Mouse (Mus musculus): ENCODE data around the gene Scyl2. TPM values are rescaled to one million over a fixed set of nuclear protein-coding genes. Genes with fewer than 3 reads are reported as not detected.
"Not testable (repeated sequence)": the region's sequence is repeated elsewhere in the genome, so short reads cannot be mapped to it uniquely, and the experiment has no call there.

Scyl2 gene
- polyA plus RNA-seq, 2 experiments from 2014 or later, result 7.6 to 9.0 TPM

DNA sequence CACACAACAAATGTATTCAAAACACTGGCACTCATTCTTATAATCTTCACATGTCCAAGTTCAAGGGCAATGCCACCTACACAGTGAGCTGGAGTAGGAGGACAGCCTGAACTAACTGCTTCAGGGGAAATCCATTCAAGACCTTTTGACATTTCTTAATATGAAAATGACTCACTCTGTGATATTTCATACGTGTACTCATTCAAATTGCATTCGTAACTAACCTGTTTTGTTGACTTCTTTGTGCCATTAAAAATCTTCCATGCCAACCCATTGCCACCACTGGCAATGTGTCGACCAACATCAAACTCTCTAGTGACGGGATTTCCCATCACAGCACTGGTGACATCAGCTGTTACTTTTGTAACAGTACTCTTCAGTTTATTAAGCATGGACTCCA, 8.0 kb downstream of the Scyl2 start:
- peak; percentile 79 for ATAC-seq

GRCm38 (mm10) chr10:89676609-89677008, 9.5 kb downstream of the Scyl2 start:
- no peak for ATAC-seq

GRCm38 (mm10) chr10:89670371-89670770, 15.7 kb downstream of the Scyl2 start:
- ATAC-seq, result not testable (repeated sequence)

DNA sequence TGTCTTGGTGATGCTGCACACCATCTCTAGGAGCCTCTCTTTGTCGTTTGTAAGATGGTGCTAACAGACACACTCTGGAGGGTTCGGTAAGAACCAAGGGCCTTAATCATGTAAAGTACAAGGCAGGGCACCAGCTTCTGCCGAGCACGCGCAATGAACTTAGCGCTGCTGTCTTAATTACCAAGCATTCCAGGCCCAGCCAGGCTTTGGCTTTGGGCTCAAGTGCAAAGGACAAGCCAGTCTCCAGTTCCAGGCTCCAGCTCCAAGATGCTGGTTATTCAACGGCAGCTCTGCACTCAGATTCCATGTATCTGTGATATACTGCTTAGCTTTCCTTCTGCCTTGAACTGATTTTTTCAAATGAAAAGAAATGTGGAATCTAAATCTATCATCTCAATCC, 18.5 kb downstream of the Scyl2 start:
- no peak for ATAC-seq

DNA sequence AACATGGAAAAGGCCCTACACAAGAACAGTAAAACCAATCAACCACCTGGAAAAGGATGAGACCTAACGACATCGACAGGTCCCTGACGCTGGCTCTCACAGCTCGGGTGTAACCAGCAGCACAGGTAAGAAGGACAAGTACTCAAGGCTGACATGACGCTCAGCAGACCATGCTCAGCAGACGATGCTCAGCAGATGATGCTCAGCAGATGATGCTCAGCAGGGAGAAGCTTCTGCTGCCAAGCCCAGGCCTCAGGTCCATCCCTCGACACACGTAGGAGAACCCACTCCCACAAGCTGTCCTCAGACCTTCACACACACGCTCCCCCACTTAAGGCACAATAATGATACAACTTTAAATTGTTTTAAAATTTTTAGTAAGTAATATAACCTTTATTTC, 20.4 kb downstream of the Scyl2 start:
- ATAC-seq, result no peak

- ATAC-seq, result no peak
Measured at GRCm38 (mm10) chr10:89664977-89665645, 21.0 kb downstream of the Scyl2 start.

DNA sequence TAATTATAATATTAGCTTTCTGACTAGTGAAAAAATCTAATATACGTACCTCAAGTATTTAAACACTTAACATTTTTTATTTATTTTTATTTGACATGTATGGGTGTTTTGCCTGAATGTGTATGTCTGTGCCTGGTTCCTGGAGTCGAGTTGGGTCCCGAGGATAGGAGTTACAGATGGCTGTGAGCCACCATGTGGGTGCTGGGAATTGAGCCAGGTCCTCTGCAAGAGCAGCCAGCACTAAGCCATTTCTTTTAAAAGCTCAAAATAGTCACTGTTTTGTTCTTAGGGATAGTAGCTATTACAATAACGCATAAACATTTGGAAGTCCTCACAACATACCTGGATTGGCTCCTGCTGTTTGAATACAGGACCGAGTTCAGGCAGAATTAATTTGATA, 29.7 kb downstream of the Scyl2 start:
- no peak for ATAC-seq

GRCm38 (mm10) chr10:89652912-89653311, 33.2 kb downstream of the Scyl2 start:
- ATAC-seq, result no peak

GRCm38 (mm10) chr10:89651691-89652090, 34.4 kb downstream of the Scyl2 start:
- ATAC-seq, result no peak

- no peak for ATAC-seq
Measured at GRCm38 (mm10) chr10:89646918-89647317, 39.2 kb downstream of the Scyl2 start.

DNA sequence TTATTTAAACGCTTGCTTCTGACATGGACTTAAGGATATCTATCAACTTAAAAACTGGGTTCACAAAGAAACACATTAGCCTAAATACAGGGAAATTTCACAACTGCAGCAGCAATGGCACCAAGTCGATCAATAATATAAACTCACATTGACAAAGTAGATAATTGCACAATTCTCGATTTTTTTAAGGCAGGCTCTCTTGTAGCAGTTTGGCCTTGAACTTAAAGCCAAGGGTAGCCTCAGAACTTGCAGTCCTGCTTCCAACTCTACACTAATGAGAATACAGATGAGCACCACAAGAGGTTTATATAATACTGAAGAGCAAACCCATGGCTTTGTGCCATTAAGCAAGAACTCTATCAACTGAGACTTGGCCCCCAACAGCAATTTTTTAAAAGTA, 49.1 kb downstream of the Scyl2 start:
- ATAC-seq, result no peak

DNA sequence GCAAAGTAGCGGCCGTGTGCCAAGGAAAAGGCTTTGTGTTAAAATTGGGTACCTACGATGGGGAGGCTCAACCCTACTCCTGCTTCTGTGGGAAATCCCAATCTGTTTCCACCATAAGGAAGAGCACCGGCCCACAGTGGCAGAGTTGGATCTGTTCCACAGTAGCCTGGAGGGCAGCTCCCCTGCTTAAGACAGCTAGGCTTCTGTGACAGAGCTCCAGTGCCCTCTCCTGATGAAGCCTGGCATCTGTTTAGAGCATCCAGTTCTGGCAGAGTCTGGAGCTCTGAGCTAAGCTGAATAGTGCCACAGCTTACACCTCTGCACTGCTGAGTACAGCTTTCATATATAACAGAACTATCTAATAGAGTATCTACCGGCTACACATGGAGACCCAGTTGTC, 51.1 kb downstream of the Scyl2 start:
- ATAC-seq, result no peak

DNA sequence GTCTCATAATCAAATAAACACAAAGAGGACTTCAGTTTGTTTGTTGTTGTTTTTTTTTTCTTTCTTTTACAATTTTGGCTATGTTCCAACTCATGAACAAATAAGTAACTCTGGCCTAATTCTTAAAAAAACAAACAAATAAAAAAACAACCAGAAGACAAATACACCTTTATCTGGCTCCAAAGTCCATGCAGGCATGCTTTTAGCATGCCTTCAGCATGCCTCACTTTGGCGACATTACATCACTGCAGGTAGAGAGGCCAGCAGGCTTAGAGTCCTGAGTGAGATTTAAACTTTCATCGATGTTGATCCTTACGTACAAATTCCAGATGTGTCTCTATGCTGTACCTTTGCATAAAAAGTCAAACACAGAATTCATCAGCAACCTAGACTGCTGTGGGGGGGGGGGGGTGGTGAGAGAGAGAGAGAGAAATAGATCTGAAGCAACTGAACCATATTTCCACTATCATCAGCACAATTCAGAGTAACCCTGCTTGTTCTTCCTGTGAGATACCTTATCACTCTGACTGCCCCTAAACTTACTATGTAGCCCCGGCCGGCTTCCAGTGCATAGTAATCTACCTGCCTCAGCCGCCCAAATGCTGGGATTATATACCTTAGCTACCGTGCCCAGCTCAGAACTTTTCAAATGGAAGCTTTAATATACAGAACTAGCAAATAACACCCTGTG, 52.2 kb downstream of the Scyl2 start:
- no peak for ATAC-seq

DNA sequence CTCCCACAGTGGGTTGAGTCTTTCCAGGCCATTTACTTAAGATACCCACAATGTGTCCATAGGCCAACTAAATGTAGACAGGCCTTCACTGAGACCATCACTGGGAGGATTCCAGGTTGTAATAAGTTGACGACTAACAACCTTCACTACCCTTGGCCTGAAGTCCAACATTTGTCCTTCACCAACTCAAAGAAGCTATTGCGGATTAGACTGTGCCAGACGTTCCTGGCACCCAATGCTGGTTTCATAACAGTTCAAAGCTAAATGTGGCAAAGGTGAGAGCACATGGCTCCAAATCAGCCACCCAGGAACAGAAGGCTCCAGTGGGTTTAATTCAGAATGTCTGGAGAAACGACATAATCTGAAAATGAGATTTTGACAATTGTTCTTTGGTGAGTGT, 53.0 kb downstream of the Scyl2 start:
- no peak for ATAC-seq

- no peak for ATAC-seq
Measured at GRCm38 (mm10) chr10:89631831-89632230, 54.3 kb downstream of the Scyl2 start.

GRCm38 (mm10) chr10:89630564-89630963, 55.5 kb downstream of the Scyl2 start:
- ATAC-seq, result no peak

DNA sequence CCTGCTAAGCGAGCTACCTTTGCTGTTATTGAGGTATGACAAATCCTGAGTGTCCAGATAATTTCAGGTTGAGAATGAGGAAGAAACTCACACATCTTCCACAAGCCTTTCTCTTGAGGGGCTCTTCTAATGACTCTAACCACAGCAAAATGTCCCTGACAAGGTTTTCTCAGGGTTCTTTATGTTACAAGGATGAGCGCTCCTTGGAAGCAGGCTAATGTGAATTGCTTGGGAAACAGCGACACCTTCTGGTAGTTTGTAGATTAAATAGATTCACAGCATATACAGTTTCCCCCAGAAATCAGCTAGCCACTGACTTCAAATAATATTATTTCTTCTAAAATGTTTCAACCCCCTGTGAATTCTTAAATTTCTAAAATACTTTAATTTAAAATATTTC, 56.0 kb downstream of the Scyl2 start:
- ATAC-seq, result peak; percentile 63

DNA sequence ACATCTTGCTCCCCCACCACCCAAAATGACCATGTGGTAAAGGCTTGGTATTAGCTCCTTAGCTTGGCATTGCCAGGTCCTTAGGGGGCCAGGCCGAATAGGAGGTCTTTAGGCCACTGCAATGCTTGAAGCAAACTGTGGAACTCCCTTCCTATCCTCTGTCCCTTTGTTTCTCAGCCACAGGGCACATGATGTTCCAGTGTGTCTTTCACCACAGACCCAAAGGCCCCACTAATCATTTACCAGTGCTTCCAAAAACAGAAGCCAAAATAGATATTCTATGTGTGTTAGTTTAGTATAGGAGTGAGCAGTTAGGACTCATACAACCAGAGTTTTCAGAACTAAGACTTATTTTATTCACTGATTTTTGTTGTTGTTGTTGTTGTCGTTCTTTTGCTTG, 59.4 kb downstream of the Scyl2 start:
- no peak for ATAC-seq

DNA sequence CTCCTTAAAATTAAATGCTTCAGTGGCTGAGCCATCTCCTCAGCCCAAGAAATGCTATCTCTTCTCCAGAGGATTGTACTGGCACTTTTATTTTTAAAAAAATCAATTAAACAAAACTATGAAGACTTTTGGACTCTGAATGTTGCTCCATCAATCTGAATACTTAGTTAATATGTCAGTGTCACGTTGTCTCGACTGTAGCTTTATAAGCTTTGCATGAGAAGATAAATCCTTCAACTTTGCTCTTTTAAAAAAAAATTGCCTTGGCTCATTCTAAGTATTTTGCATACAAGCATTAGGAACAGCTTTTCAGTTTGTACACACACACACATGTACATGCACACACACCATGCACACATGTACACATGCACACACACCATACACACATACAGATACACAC, 61.9 kb downstream of the Scyl2 start:
- ATAC-seq, result no peak

DNA sequence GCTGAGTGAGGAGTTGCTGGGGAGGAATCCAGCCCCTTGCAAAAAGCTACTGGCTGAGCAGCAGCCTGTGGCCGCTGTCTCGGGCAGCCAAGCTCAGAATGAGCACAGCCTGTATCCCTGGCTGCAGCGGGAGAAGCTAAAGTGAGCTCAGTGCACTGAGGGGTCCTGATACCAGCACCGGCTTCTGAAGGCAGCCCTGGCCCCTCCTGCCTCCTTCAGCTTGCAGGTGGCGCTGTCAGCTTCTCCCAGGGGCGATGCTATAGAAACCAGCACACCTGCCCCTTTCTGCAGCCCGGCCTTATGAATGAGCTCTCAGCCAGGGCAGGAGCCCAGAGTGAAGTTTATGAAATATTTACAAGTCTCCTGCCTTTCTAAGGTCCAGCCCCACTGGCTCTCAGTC, 65.0 kb downstream of the Scyl2 start, which contains the start of gene Slc17a8:
Gene Slc17a8 (minus strand): TSS at position 125 of the 400 bp plus-strand sequence.
- ATAC-seq, result no peak

- ATAC-seq, result no peak
Measured at GRCm38 (mm10) chr10:89599311-89599710, 86.8 kb downstream of the Scyl2 start.

DNA sequence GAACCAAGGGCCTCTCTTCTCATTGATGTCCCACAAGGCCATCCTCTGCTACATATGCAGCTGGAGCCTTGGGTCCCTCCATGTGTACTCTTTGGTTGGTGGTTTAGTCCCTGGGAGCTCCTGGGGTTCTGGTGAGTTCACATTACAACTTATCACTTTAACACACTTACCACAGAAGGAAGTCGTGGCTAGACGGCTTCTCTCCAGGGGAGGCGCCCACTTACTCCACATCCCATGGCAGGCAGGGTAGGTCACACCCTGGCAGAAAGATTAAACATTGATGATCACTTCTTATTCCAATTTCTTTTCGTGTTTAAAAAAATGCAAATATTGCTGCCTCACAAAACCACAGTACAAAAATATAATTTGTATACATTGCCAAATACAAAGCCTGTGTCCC, 88.8 kb downstream of the Scyl2 start:
- no peak for ATAC-seq

DNA sequence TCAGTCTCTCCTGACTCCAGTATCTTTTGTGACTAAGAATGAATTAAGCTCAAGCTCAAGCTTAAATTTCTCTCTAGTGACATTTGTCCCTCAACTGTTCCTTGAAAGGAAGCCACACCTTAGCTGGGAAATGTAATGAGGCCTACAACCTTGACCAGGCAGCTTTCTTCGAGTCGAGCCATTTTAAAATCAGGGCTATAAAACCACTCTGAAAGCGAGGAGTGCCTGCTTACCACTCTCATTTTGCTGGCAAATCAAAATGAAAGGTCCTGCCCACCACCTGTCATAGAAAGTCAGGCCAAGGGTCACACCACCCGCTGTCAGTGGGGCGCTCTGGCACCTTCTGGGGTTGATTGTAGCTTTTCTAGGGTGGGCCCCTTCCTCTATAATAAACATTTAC, 90.2 kb downstream of the Scyl2 start:
- no peak for ATAC-seq

GRCm38 (mm10) chr10:89595514-89595913, 90.6 kb downstream of the Scyl2 start:
- no peak for ATAC-seq

DNA sequence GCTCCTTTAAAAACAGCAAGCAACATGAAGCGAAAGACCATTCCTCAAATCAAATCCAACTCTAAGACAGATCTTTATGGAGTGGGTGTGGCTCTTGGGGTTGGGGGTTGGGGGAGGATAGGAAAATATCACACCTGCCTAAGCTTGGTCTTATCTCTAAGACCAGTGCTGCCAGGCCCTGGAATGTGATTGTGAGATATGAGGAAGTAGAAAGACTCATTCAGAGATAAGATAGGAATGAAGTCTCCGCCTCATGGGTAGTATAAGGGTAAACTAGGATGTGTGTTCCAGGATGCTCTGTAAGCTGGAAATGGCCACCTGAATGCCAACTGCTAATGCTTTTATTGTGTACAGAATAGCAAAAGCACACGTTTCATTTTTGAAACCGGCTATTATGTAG, 91.8 kb downstream of the Scyl2 start:
- ATAC-seq, result no peak

Data from activated CD4-positive, CD25-positive, alpha-beta regulatory T cell, adult 4 months (primary cell).